Mouse (Mus musculus) midbrain, embryonic 12.5 days (tissue): ENCODE measurements around the gene Id4. TPM values are rescaled to one million over a fixed set of nuclear protein-coding genes. Genes with fewer than 3 reads are reported as not detected.

Experiments
- ATAC-seq: fragments of 200-750 bp; cut with Nextera tagmentation; 2 replicates; pipeline ENCODE4 v1.8.0; 2017; ENCODE audit warnings: low read depth, moderate TSS enrichment, moderate library complexity; ENCODE audit not compliant: low FRiP score
- H3K27ac ChIP-seq: fragments of 300-500 bp; sonication (generic); replicated peaks from 2 replicates; pipeline ENCODE4 v1.5.1; 2016; ENCODE audit warnings: mild to moderate bottlenecking
- H3K27me3 ChIP-seq: fragments of 300-500 bp; sonication (generic); 2 replicates; pipeline ENCODE4 v1.6.1; 2016; ENCODE audit warnings: mild to moderate bottlenecking
- H3K36me3 ChIP-seq: fragments of 300-500 bp; sonication (generic); 2 replicates; pipeline ENCODE4 v1.6.1; 2016
- H3K4me1 ChIP-seq: fragments of 300-500 bp; sonication (generic); 2 replicates; pipeline ENCODE4 v1.6.1; 2016
- H3K4me2 ChIP-seq: fragments of 300-500 bp; sonication (generic); replicated peaks from 2 replicates; pipeline ENCODE4 v1.6.1; 2016; ENCODE audit warnings: mild to moderate bottlenecking, moderate library complexity
- H3K4me3 ChIP-seq: fragments of 300-500 bp; sonication (generic); 2 replicates; pipeline ENCODE4 v1.5.1; 2016; ENCODE audit warnings: mild to moderate bottlenecking
- H3K9ac ChIP-seq: fragments of 300-500 bp; sonication (generic); replicated peaks from 2 replicates; pipeline ENCODE4 v1.6.1; 2016; ENCODE audit warnings: mild to moderate bottlenecking, moderate library complexity
- H3K9me3 ChIP-seq: fragments of 300-500 bp; sonication (generic); 2 replicates; pipeline ENCODE4 v1.6.1; 2016; ENCODE audit warnings: mild to moderate bottlenecking
- WGBS: fragments of 180-500 bp; shearing (Covaris S2); methylation state at CpG from one replicate; pipeline ENCODE4 v1.1.7; 2016; 5-methylcytosine and 5-hydroxymethylcytosine counted together
- polyA plus RNA-seq: library from polyadenylated mRNA; unstranded; fragments of >200 nt; fragmentation: Nextera tagmentation; extraction: Ambion mirVana; gene quantifications from 2 replicates; pipeline ENCODE4 v1.2.1, GENCODE M21; 2016

Id4 gene
- polyA plus RNA-seq, 1 experiment from 2014 or later: 117 TPM

DNA sequence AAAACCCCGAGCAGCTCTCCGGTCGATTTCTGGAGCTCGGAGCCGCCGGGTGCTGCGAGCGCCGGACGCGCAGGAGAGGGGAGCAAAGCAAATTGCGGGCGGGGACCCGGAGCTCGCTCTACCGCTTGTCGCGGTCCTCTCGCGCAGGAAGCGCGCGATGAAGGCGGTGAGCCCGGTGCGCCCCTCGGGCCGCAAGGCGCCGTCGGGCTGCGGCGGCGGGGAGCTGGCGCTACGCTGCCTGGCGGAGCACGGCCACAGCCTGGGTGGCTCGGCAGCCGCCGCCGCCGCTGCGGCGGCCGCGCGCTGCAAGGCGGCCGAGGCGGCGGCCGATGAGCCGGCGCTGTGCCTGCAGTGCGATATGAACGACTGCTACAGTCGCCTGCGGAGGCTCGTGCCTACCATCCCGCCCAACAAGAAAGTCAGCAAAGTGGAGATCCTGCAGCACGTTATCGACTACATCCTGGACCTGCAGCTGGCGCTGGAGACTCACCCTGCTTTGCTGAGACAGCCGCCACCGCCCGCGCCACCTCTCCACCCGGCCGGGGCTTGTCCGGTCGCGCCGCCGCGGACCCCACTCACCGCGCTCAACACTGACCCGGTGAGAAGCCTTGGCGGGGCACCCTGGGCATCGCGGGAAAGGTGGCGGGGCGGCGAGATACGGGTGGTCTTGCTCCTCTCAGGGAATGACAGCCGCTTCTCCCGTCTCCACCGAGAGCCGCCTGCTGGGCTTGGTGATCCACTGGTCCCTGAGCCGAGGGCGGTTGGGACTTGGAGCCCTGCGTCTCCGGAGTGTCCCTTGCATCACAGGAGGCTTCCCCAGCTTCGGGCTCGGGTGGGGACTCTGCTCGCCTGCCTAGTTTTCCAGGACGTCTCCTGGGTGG, 553 bp downstream of the Id4 start:
- peak overlapping the region; percentile 87 for H3K4me2 ChIP-seq
- peak; percentile 28; the same call in 1 of the 2 replicates for ATAC-seq
- H3K36me3 ChIP-seq: no peaks in the 10 kb centered on the region
- H3K27ac ChIP-seq: peak overlapping the region; percentile 92
- H3K9me3 ChIP-seq: no peaks in the 10 kb centered on the region
- peak overlapping the region; percentile 98 for H3K9ac ChIP-seq
- H3K27me3 ChIP-seq: no peaks in the 10 kb centered on the region; the same call in 1 of the 2 replicates
- peak overlapping the region; percentile 92 for H3K4me3 ChIP-seq
- under 1% methylated on average over 88 of the region's 98 CpGs for WGBS
- peaks cover 21% of the 10 kb centered on the region for H3K4me1 ChIP-seq

DNA sequence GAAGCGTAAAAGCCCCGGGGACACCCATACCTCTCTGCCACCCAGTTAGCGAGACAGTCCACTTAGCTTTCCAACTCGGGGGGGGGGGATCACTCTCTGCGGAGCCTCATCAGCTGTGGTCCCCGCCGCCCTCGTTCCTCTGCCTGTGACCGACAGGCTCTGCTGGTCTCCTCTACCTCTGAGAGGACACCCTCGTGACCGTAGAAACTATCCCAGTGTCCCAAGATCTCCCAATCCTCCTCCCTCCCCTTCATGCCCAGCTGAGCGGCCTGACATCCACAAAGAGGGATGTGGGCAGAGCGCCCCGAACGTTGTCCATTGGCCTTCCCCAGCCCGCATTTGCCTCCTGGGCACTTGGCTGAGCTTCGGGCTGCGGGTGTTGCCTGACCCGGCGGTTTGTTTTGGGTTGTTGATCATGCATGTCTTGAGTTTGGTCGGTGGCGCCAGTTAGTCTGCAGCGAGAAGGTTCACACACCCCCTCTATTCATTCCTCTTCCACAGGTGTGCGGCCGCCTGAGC, 1.5 kb downstream of the Id4 start:
- Histone ChIP-seq H3K4me2 (peak overlapping the region; percentile 87), H3K4me1 (peaks cover 21% of the 10 kb centered on the region), H3K4me3 (peak overlapping the region; percentile 92), H3K36me3 (no peaks in the 10 kb centered on the region), H3K9ac (peak overlapping the region; percentile 98), H3K27ac (peak overlapping the region; percentile 92), H3K9me3 (no peaks in the 10 kb centered on the region), H3K27me3 (no peaks in the 10 kb centered on the region; the same call in 1 of the 2 replicates)
- 2% methylated on average over 25 of the region's 25 CpGs for WGBS
- ATAC-seq: no peak

DNA sequence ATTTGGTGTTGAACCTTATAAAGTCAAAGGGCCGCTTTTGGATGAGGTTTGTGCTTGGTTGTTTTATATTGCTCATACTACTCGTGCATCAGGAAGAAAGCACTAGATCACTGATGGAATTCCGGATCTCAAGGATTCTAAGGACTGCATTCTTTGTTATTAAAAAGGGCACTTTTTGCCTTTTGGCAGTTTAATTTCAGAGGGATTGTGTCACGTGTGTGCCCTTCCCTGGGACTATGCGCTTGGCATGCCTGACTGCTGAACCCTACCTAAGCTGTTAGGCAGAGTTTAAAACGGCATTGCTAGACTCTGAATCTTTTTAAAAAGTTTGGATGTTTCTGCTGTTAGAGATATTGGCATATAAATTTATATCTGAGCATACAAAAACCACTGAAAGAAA, 4.0 kb downstream of the Id4 start:
- H3K27ac ChIP-seq: peak overlapping the region; percentile 32; the same call in 1 of the 2 replicates
- H3K4me2 ChIP-seq: peak overlapping the region; percentile 54
- H3K4me1 ChIP-seq: peaks cover 11% of the 10 kb centered on the region
- H3K9ac ChIP-seq: peak overlapping the region; percentile 16; the same call in 1 of the 2 replicates
- no peak for ATAC-seq
- H3K36me3 ChIP-seq: no peaks in the 10 kb centered on the region
- no peaks in the 10 kb centered on the region for H3K9me3 ChIP-seq
- H3K27me3 ChIP-seq: peaks cover 5% of the 10 kb centered on the region; the same call in 1 of the 2 replicates
- H3K4me3 ChIP-seq: peak overlapping the region; percentile 46
- WGBS: 47% methylated on average over 6 of the region's 6 CpGs

DNA sequence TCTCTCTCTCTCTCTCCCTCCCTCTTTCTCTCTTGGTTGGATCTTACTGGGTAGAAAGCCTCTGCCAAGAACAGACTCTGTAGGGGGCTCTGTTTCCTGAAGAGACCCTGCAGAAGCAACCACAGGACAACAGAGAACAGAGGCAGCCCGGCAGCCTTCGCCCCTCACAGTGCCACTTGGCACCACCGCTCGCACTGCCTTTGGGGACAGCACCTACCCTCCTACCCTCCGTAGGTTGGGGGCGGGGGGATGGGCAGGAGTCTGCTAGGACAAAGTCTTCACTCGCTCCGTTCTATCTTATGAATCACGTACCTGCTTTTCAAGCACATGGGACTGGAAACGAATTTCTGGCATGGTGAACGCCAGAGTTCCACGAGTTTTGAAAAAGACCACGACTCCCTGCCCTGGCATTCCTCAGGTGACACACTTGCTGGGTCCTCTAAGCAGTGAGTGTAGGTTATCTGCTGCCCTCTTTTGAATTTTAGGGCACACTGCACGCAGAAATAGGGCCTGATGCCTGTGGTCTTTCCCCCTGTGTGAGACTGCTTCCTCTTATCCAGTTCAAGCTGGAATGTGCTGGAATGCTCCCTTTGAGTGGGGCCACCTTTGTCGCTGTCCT, 12.5 kb downstream of the Id4 start:
- Histone ChIP-seq H3K9me3 (no peaks in the 10 kb centered on the region), H3K4me2 (peak overlapping the region; percentile 45), H3K9ac (no peak overlapping the region), H3K4me3 (0 out of 2 replicates have a peak overlapping the region, but pooled peaks have one; percentile 12), H3K4me1 (peaks cover 30% of the 10 kb centered on the region), H3K36me3 (no peaks in the 10 kb centered on the region), H3K27ac (no peak overlapping the region), H3K27me3 (peaks cover 13% of the 10 kb centered on the region)
- WGBS: 5% methylated on average over 15 of the region's 15 CpGs
- ATAC-seq: peak; percentile 86

DNA sequence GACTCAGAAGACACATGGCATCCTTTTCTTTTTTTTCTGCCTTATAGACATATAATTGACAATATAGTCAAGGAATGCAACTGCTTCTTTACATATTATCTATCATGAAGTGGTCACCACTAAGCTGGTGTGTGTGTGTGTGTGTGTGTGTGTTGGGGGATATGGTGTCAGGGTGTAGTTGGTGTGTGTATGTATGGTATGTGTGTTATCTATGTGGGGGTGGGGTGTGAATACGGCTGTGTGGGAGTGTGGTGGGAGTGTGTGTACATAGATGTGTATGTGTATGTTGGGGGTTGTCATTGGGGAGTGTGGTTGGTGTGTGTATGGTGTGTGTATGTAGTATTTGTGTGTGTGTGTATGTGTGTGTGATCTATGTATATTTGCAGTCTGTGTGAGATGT, 13.1 kb downstream of the Id4 start:
- H3K4me3 ChIP-seq: no peak overlapping the region
- H3K27ac ChIP-seq: no peak overlapping the region
- no peaks in the 10 kb centered on the region for H3K9me3 ChIP-seq
- H3K36me3 ChIP-seq: no peaks in the 10 kb centered on the region
- peaks cover 30% of the 10 kb centered on the region for H3K4me1 ChIP-seq
- no peak for ATAC-seq
- 90% methylated on average over 1 of the region's 1 CpGs for WGBS
- peaks cover 10% of the 10 kb centered on the region; the same call in 1 of the 2 replicates for H3K27me3 ChIP-seq
- no peak overlapping the region for H3K4me2 ChIP-seq
- H3K9ac ChIP-seq: no peak overlapping the region

DNA sequence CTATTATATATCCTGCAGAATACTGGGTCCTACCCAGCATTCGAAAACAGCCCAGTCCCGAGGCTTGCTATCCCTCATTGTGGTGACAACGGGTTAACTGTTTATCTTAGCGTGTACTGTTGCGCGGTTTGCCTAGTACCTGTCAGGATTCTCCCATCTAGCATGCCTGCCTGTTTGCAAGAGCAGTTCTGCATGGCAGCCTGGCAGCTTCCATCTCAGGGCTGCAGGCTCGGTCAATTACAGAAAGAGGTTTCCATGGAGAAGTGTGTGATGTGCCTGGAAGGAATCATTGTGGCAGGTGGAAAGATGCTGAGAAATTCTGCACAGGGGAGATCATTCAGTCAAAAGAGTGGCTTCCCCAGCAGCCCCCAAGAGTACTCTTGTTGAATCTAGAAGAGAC, 16.0 kb downstream of the Id4 start:
- WGBS: 60% methylated on average over 7 of the region's 7 CpGs
- Histone ChIP-seq H3K27me3 (peaks cover 9% of the 10 kb centered on the region; the same call in 1 of the 2 replicates), H3K4me1 (peaks cover 28% of the 10 kb centered on the region), H3K9me3 (no peaks in the 10 kb centered on the region), H3K4me2 (no peak overlapping the region), H3K27ac (peak overlapping the region; percentile 63), H3K36me3 (no peaks in the 10 kb centered on the region), H3K4me3 (no peak overlapping the region), H3K9ac (no peak overlapping the region)
- peak; percentile 41; the same call in 1 of the 2 replicates for ATAC-seq

DNA sequence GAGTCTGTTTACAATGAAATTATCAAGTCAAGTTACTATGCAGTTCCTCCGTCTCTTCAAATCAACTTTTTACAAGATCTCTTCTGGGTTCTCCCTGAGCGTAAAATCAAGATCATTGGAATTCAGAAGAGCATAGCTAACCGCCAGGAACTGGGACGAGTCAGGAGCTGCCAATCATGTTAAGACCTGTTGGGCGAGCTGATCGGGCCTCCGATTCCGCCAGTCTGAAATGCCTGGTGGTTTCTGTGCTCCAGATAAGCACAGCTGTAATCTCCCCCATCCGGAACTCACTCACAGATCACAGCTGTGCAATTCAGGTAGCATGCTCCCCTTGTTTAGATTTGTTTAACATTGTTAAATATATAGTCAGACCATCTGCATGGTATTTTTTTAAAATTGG, 23.4 kb downstream of the Id4 start:
- no peak overlapping the region for H3K9ac ChIP-seq
- no peaks in the 10 kb centered on the region for H3K36me3 ChIP-seq
- ATAC-seq: no peak
- H3K9me3 ChIP-seq: no peaks in the 10 kb centered on the region
- no peak overlapping the region for H3K4me2 ChIP-seq
- H3K27ac ChIP-seq: no peak overlapping the region
- 84% methylated on average over 9 of the region's 9 CpGs for WGBS
- H3K4me3 ChIP-seq: no peak overlapping the region
- H3K27me3 ChIP-seq: no peaks in the 10 kb centered on the region
- H3K4me1 ChIP-seq: peaks cover 9% of the 10 kb centered on the region; the same call in 1 of the 2 replicates

DNA sequence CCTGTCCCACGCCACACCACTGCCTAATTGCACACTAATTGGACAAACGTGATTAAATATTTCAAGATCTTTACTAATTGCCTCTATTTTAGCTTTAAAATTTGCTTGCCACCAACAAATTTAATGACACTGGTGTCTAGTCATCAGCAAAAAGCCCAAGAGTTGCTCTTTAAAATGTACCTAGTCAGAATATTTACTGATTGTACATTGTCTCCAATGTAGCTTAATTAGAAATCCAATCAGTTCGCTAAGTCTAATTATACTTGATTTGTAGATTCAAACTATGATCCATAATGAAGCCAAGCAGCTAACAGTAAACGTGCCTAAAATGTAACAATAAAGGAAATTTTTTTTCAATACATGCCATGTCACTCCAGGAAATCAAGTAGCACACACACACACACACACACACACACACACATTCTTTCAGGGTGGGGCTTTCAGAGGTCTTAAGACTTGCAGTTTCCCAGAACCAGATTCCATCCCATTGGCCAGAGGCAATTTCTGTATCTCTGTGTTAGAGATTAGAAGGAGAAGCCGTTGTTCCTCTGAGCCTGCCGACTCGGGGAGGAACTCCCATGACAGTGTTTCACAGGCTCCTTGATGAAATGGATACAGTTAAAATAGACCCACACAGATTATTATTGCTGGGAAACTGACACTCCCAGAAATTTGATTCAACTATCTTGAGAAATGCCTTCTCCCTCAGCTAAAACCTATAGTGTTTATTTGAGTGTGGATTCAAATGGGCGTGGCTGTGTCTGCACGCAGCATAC, 24.1 kb downstream of the Id4 start:
- Histone ChIP-seq H3K27ac (no peak overlapping the region), H3K4me3 (no peak overlapping the region), H3K4me1 (peaks cover 16% of the 10 kb centered on the region), H3K36me3 (no peaks in the 10 kb centered on the region), H3K9me3 (no peaks in the 10 kb centered on the region), H3K4me2 (no peak overlapping the region), H3K9ac (no peak overlapping the region), H3K27me3 (no peaks in the 10 kb centered on the region)
- no peak for ATAC-seq
- 84% methylated on average over 9 of the region's 9 CpGs for WGBS

DNA sequence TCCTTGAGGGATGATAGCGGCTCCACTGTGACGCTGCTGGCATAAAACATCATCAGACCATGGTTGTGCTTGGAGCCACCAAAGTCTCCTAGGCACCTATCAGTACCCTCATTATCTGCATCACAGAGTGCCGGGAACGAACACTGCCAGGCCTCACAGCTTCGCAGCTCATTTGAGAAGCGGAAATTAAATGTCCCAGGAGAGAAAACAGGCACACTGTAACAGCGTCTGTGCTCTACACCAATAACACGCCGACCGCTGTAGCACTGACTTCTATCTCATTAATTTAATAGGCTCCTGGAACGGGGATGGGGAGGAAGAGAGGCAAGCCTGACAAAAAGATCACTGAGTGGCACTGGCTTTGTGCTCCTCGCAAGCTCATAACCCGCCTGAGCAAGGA, 29.4 kb downstream of the Id4 start:
- Histone ChIP-seq H3K27me3 (no peaks in the 10 kb centered on the region), H3K27ac (peak overlapping the region; percentile 78), H3K4me3 (no peak overlapping the region), H3K36me3 (no peaks in the 10 kb centered on the region), H3K4me2 (no peak overlapping the region), H3K9ac (no peak overlapping the region), H3K9me3 (no peaks in the 10 kb centered on the region), H3K4me1 (peaks cover 24% of the 10 kb centered on the region)
- peak; percentile 78 for ATAC-seq
- WGBS: 46% methylated on average over 13 of the region's 13 CpGs

DNA sequence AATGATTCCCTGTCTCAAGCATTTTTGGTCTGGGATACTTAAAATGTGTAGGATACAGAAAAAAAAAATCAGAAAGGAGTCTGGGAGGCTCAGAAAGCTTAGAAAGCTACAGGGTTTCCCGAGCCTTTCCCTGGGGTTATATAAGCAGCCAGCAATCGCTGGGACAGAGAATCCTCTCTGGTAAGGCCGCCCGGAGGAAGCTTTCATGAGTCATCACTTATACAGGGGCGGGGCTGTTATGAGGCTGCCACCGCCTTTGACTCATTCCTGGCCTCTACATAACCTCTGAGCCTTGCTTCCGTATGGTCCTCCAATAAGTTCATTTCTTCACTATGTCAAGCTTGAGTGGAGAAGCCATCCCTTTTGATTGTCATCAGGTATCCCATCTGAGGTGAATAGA, 53.5 kb downstream of the Id4 start:
- no peaks in the 10 kb centered on the region for H3K36me3 ChIP-seq
- H3K9ac ChIP-seq: no peak overlapping the region
- H3K27ac ChIP-seq: no peak overlapping the region
- H3K27me3 ChIP-seq: peaks cover 29% of the 10 kb centered on the region
- ATAC-seq: no peak
- H3K4me3 ChIP-seq: no peak overlapping the region
- 85% methylated on average over 7 of the region's 7 CpGs for WGBS
- H3K4me1 ChIP-seq: peaks cover 16% of the 10 kb centered on the region
- no peaks in the 10 kb centered on the region for H3K9me3 ChIP-seq
- no peak overlapping the region for H3K4me2 ChIP-seq
